Mouse (Mus musculus) heart, adult 2 months (tissue): ENCODE measurements around the gene Cacng6.

Experiments used
- CTCF ChIP-seq: fragments of 200-600 bp; IDR thresholded peaks from 2 replicates; pipeline ENCODE4 v1.8.1; 2022; ENCODE audit warnings: antibody characterized with exemption, mild to moderate bottlenecking, moderate library complexity
- EP300 ChIP-seq: fragments of 200-500 bp; IDR thresholded peaks from 2 replicates; pipeline ENCODE4 v1.6.1; 2011; ENCODE audit warnings: low read depth, low read length, control low read depth; ENCODE audit not compliant: insufficient read depth
- POLR2A ChIP-seq: fragments of 200-500 bp; IDR thresholded peaks from 2 replicates; pipeline ENCODE4 v1.6.1; 2011; ENCODE audit warnings: mild to moderate bottlenecking, low read depth, low read length, control low read depth; ENCODE audit not compliant: insufficient read depth

DNA sequence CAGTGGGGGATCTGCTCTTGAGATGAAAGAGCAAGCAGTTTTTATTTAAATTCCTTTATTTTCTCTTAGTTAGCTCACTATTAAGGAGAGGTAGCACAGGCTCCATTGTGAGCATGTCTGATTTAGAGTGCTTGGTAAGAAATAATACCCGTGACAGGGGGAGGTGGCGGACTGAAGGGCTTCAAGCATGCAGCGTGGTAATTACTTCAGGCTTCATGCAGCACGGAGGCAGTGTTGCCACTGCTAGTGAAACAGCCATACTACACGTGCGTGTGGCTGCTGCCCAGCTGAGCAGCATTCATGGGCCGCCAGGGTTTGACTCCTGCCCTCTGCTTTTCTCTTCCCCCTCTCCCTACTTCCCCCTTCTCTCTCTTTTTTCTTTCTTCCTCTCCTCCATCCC is 26.2 kb upstream of the Cacng6 start:
- TF ChIP-seq POLR2A (no peak), CTCF (no peak), EP300 (no peak)
